Mouse (Mus musculus) testis, postnatal 14 days (tissue): ENCODE results near the gene Thop1.

Source experiments
- DNase-seq: peaks from one replicate; pipeline ENCODE4 v3.0.0; 2021; ENCODE audit warnings: low spot score

Gene Thop1

GRCm38 (mm10) chr10:81106113-81106721 lies 36.4 kb downstream of the Thop1 start:
- peak; percentile 94 for DNase-seq

- DNase-seq = no peak
Measured at GRCm38 (mm10) chr10:81112946-81113345, 43.1 kb downstream of the Thop1 start.

GRCm38 (mm10) chr10:81119625-81120024 lies 49.8 kb downstream of the Thop1 start:
- DNase-seq = no peak

- DNase-seq = no peak
Measured at GRCm38 (mm10) chr10:81120650-81121049, 50.8 kb downstream of the Thop1 start.

- DNase-seq = no peak
Measured at GRCm38 (mm10) chr10:81122889-81123288, 53.1 kb downstream of the Thop1 start.

GRCm38 (mm10) chr10:81123500-81123899 lies 53.7 kb downstream of the Thop1 start:
- DNase-seq = no peak
